11 mouse cellular contexts compared by ENCODE assay signal in the genomic region with DNA sequence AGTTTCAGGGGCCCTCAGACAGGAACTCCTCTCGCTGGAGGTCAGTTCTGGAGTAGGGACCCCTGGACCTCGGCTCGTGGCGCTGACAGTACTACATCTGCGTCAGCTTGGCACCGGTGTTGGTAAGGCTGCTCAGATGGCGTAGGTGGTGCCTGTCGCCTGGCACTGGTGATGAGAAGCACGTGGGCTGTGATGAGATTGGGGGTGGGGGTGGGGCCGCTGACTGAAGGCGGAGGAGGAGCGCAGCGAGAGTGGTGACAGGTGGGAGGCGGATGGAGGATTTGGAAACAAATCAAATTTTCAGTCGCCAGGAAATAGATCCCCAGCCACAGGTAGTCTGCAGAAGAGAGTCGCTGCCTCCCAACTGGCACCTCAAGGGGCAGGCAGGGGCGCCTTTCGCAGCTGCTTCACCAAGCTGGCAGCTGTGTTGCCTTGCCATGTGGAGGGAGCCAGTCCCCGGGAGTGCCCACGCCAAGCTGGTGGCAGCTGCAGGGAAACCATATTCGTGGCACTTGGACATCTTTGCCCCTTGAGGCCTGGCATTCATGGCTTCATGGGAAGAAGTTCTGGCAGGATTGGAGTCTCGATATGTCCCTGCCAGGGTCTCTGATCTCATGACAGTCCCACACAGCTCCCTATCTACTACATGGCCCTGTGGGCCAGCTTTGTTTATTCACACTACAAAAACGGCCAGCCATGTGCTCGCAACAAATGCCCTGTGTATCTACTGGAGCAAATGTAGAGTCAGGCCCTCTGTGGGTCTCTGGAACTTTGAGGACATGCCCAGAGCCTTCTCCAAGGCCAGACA. TPM values are rescaled to one million over a fixed set of nuclear protein-coding genes. Genes with fewer than 3 reads are reported as not detected.
A peak's percentile ranks its signal among the peaks of the same experiment; 100 is the strongest.
DNase-seq lines count a peak whose midpoint lies in the region; ATAC-seq and TF ChIP-seq lines count a peak whose summit lies in the region.
"Had no signal": no experiment of that assay in that cellular context is flagged by ENCODE, and none has a peak within 500 bp of the region (broad histone marks: within the 10 kb centered on the region; RNA-seq: fewer than 3 reads in every experiment).

No protein-coding gene starts in this region.

- H3K4me3 ChIP-seq in heart, postnatal 0 days (ENCODE audit: low read depth, low read length), result no peak overlapping the region
- no peak overlapping the region for H3K4me3 ChIP-seq in heart, embryonic 11.5 days (ENCODE audit: low read depth, low read length)
- H3K4me3 ChIP-seq: liver, embryonic 15.5 days had no signal

- 0 out of 2 replicates have a peak overlapping the region, but pooled peaks have one; percentile 6 for H3K4me2 ChIP-seq in heart, postnatal 0 days (ENCODE audit: low read depth, low read length)
- no peak overlapping the region for H3K4me2 ChIP-seq in heart, embryonic 11.5 days
- H3K4me2 ChIP-seq: liver, embryonic 15.5 days had no signal

- no peak for TF ChIP-seq CTCF in heart, postnatal 0 days (IDR thresholded peaks at IDR 0.05; ENCODE audit: low read depth)

- no peak overlapping the region for H3K9ac ChIP-seq in heart, postnatal 0 days (replicated peaks; ENCODE audit: low read depth, low read length)
- no peak overlapping the region for H3K9ac ChIP-seq in heart, embryonic 11.5 days (ENCODE audit: low read depth, low read length)
- H3K9ac ChIP-seq: liver, embryonic 15.5 days had no signal

- no peaks in the 10 kb centered on the region for H3K4me1 ChIP-seq in heart, postnatal 0 days (ENCODE audit: control insufficient read depth, insufficient read depth)
- H3K4me1 ChIP-seq in heart, embryonic 11.5 days (ENCODE audit: control insufficient read depth, insufficient read depth, low read length), result 0 out of 2 replicates have a peak, but pooled peaks cover 5% of the 10 kb centered on the region

- no peak for ATAC-seq in heart, postnatal 0 days (ENCODE audit: insufficient read depth, low read depth)
- ATAC-seq in heart, embryonic 11.5 days (replicated peaks; ENCODE audit: insufficient number of reproducible peaks, low FRiP score, low TSS enrichment), result no peak

- WGBS in heart, postnatal 0 days, result 34% methylated on average over 24 of the region's 24 CpGs
- 45% methylated on average over 24 of the region's 24 CpGs for WGBS in heart, embryonic 11.5 days (ENCODE audit: insufficient replicate concordance)

- DNase-seq in heart, postnatal 0 days (ENCODE audit: low spot score), result no peak
- DNase-seq in cerebellum, adult 9-10 months, result peak; percentile 74
- DNase-seq in layer of hippocampus, postnatal 25 days (ENCODE audit: extremely low spot score in 1 of 2, low spot score in 1 of 2), result peak; percentile 43 to 46
- peak; percentile 77 for DNase-seq in telencephalon, adult 2 months (ENCODE audit: low read depth, low spot score)
- DNase-seq in spleen, adult 12 weeks (ENCODE audit: low spot score), result no peak
- DNase-seq in urinary bladder, adult 2 months (ENCODE audit: low spot score), result no peak
- DNase-seq in ovary, postnatal 14 days (ENCODE audit: low spot score), result no peak
- DNase-seq: adrenal gland, adult 8-10 months had no signal

- H3K9me3 ChIP-seq in heart, postnatal 0 days (replicated peaks; ENCODE audit: control insufficient read depth, low read length), result no peaks in the 10 kb centered on the region
- H3K9me3 ChIP-seq in heart, embryonic 11.5 days (replicated peaks; ENCODE audit: control insufficient read depth, low read length), result no peaks in the 10 kb centered on the region
- H3K9me3 ChIP-seq: liver, embryonic 15.5 days had no signal

- no peak overlapping the region for H3K27ac ChIP-seq in heart, postnatal 0 days (ENCODE audit: low read depth)
- no peak overlapping the region for H3K27ac ChIP-seq in heart, embryonic 11.5 days (ENCODE audit: low read depth, low read length)
- H3K27ac ChIP-seq: liver, embryonic 15.5 days had no signal

- H3K27me3 ChIP-seq in heart, postnatal 0 days (ENCODE audit: control insufficient read depth, insufficient read depth, low read length), result 0 out of 2 replicates have a peak, but pooled peaks cover 3% of the 10 kb centered on the region
- H3K27me3 ChIP-seq in heart, embryonic 11.5 days (ENCODE audit: control insufficient read depth, insufficient read depth, low read length), result peaks cover 27% of the 10 kb centered on the region
- H3K27me3 ChIP-seq: CH12.LX had no signal

- H3K36me3 ChIP-seq in heart, postnatal 0 days (replicated peaks; ENCODE audit: control insufficient read depth, insufficient read depth, low read length), result no peaks in the 10 kb centered on the region
- H3K36me3 ChIP-seq in heart, embryonic 11.5 days (ENCODE audit: control insufficient read depth, insufficient read depth, low read length), result no peaks in the 10 kb centered on the region
- H3K36me3 ChIP-seq: liver, embryonic 15.5 days had no signal

- no peak for TF ChIP-seq EP300 in heart, postnatal 0 days (IDR thresholded peaks at IDR 0.05; ENCODE audit: low read depth)

RNA-seq across cellular contexts. Expression of a gene that starts 5.8 kb away (rescaled TPM):
- total RNA-seq in heart, postnatal 0 days (2014; rRNA removed; ENCODE audit: low replicate concordance), result 17.7 and 22.6 TPM in 2 replicates
- polyA plus RNA-seq in heart, postnatal 0 days (2015; fragmentation: Nextera tagmentation; extraction: Ambion mirVana), result 18.1 and 19.3 TPM in 2 replicates
- polyA plus RNA-seq in heart, embryonic 11.5 days (2014; fragmentation: Nextera tagmentation; extraction: Ambion mirVana), result 15.4 and 17.5 TPM in 2 replicates
- total RNA-seq in layer of hippocampus, postnatal 25 days (2021), result 10 to 100 TPM; 14.8 to 22.0 TPM
- polyA plus RNA-seq in urinary bladder, adult 2 months (2012; rRNA removed), result 14.2 and 14.4 TPM in 2 replicates

Comparison
In these comparisons a context has a peak if more than half of its experiments do, and no peak if none do; other contexts are left out.
1. DNase-seq: peak in cerebellum, adult 9-10 months (single experiment), layer of hippocampus, postnatal 25 days (2 of 2) and telencephalon, adult 2 months (single experiment); none in heart, postnatal 0 days (single experiment), spleen, adult 12 weeks (single experiment), urinary bladder, adult 2 months (single experiment) and ovary, postnatal 14 days (single experiment).